Comparison of ENCODE assay signal across 8 mouse cellular contexts in the genomic region with DNA sequence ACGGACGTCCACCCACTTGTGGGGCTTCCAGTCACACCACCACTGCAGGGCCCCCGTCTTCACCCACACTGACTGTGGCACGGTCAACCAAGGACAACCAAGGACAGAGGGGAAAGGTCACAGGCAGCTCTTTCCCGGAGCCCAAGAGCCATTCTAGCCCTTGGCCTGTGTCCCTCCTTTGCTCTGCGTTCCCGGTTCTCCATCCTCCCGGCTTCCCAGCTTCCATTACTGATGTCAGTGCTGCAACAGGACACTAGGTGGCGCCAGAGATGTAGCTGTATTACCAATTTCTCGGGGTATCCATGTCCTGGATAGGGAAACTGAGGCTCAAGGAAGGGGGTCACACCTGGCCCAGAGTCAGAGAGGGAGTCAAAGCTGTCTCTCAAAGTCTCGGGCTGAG. TPM values are rescaled to one million over a fixed set of nuclear protein-coding genes. Genes with fewer than 3 reads are reported as not detected.
A peak's percentile ranks its signal among the peaks of the same experiment; 100 is the strongest.
DNase-seq lines count a peak whose midpoint lies in the region; ATAC-seq and TF ChIP-seq lines count a peak whose summit lies in the region.
"Had no signal": no experiment of that assay in that cellular context is flagged by ENCODE, and none has a peak within 500 bp of the region (broad histone marks: within the 10 kb centered on the region; RNA-seq: fewer than 3 reads in every experiment).

No protein-coding gene starts in this region.

- no peak for TF ChIP-seq POLR2A in bone marrow, adult 2 months (IDR thresholded peaks at IDR 0.05; ENCODE audit: borderline replicate concordance, control insufficient read depth, low read depth, low read length)

- H3K9me3 ChIP-seq in liver, embryonic 12.5 days (replicated peaks): peaks cover 1% of the 10 kb centered on the region
- no peaks in the 10 kb centered on the region; the same call in 1 of the 2 replicates for H3K9me3 ChIP-seq in G1E (replicated peaks)

- H3K27ac ChIP-seq in liver, embryonic 12.5 days: no peak overlapping the region
- no peak overlapping the region for H3K27ac ChIP-seq in bone marrow, adult 2 months (ENCODE audit: control insufficient read depth, insufficient read depth, low read depth, low read length, poor library complexity)
- H3K27ac ChIP-seq: liver, embryonic 15.5 days had no signal

- H3K4me2 ChIP-seq in liver, embryonic 12.5 days: no peak overlapping the region
- H3K4me2 ChIP-seq: liver, embryonic 15.5 days had no signal

- no peak overlapping the region for H3K9ac ChIP-seq in liver, embryonic 12.5 days
- H3K9ac ChIP-seq: liver, embryonic 15.5 days had no signal

- H3K4me1 ChIP-seq in liver, embryonic 12.5 days: no peaks in the 10 kb centered on the region
- 0 out of 2 replicates have a peak, but pooled peaks cover 3% of the 10 kb centered on the region for H3K4me1 ChIP-seq in G1E (ENCODE audit: insufficient read depth, low read depth, low read length)
- no peaks in the 10 kb centered on the region for H3K4me1 ChIP-seq in bone marrow, adult 2 months (ENCODE audit: control insufficient read depth, insufficient read depth, low read length)
- H3K4me1 ChIP-seq: liver, embryonic 15.5 days had no signal

- no peak for ATAC-seq in liver, embryonic 12.5 days
- ATAC-seq in G1E (ENCODE audit: extremely low read depth, insufficient number of reproducible peaks, low FRiP score, poor library complexity, severe bottlenecking): 0 out of 2 replicates have a peak, but pooled peaks have one; percentile 15

- 45% methylated on average over 11 of the region's 11 CpGs for WGBS in liver, embryonic 12.5 days (ENCODE audit: insufficient replicate concordance)
- WGBS in bone marrow, adult 2 months: 61% methylated on average over 11 of the region's 11 CpGs

- DNase-seq in liver (peak; percentile 47), G1E (ENCODE audit: low spot score) (peak; percentile 23)
- DNase-seq in forelimb bud, embryonic 11.5 days (ENCODE audit: low read depth, low spot score): peak; percentile 27
- peak; percentile 47 to 76 for DNase-seq in layer of hippocampus, postnatal 25 days (ENCODE audit: extremely low spot score in 1 of 2, low spot score in 1 of 2)
- DNase-seq in naive thymus-derived CD4-positive, alpha-beta T cell, adult 2 months (ENCODE audit: low read depth): peak; percentile 59

- H3K27me3 ChIP-seq in liver, embryonic 12.5 days (replicated peaks): no peaks in the 10 kb centered on the region
- no peaks in the 10 kb centered on the region for H3K27me3 ChIP-seq in G1E (ENCODE audit: insufficient read depth, low read length)
- H3K27me3 ChIP-seq: liver, embryonic 15.5 days had no signal

- H3K4me3 ChIP-seq in liver, embryonic 12.5 days: no peak overlapping the region
- H3K4me3 ChIP-seq in G1E (ENCODE audit: low read depth, low read length): no peak overlapping the region
- no peak overlapping the region for H3K4me3 ChIP-seq in bone marrow, adult 2 months (replicated peaks; ENCODE audit: control insufficient read depth, low read depth, low read length)
- H3K4me3 ChIP-seq: liver, embryonic 15.5 days had no signal

- peak; percentile 72 for TF ChIP-seq CTCF in G1E (IDR thresholded peaks at IDR 0.05; ENCODE audit: low read depth, low read length)
- peak; percentile 60 for TF ChIP-seq CTCF in bone marrow, adult 2 months (IDR thresholded peaks at IDR 0.05; ENCODE audit: control insufficient read depth, insufficient read depth, low read length)

- H3K36me3 ChIP-seq in liver, embryonic 12.5 days: peaks cover 47% of the 10 kb centered on the region
- peaks cover 38% of the 10 kb centered on the region for H3K36me3 ChIP-seq in G1E (replicated peaks)

RNA-seq across cellular contexts. Expression of a gene that starts 15.9 kb away (rescaled TPM):
- 4.8 TPM in 2 replicates for polyA plus RNA-seq in liver, embryonic 12.5 days (2016; fragmentation: Nextera tagmentation; extraction: Ambion mirVana)
- total RNA-seq in G1E (2014; fragmentation: Nextera tagmentation) (7.0 and 10.8 TPM in 2 replicates), G1E (2017) (17.5 and 20.1 TPM in 2 replicates)
- 5.8 and 6.9 TPM in 2 replicates for polyA plus RNA-seq in G1E (2012)
- polyA plus RNA-seq in bone marrow, adult 2 months (2011; ENCODE audit: insufficient read depth, insufficient read length, low replicate concordance, missing spikeins): 9.6 and 11.9 TPM in 2 replicates
- total RNA-seq in layer of hippocampus, postnatal 25 days (2021): 100 to 1,000 TPM in 1 of 2 experiments, 10 to 100 TPM in 1; 92.5 to 109 TPM

RNA-seq across cellular contexts. Expression of a gene that starts 17.4 kb away (rescaled TPM):
- polyA plus RNA-seq in liver, embryonic 12.5 days (2016; fragmentation: Nextera tagmentation; extraction: Ambion mirVana): 0.86 and 0.94 TPM in 2 replicates
- total RNA-seq in G1E (2014; fragmentation: Nextera tagmentation): 3.2 and 3.5 TPM in 2 replicates
- 0.35 and 0.44 TPM in 2 replicates for total RNA-seq in G1E (2017)
- 1.4 and 1.5 TPM in 2 replicates for polyA plus RNA-seq in G1E (2012)
- 0.56 and 0.72 TPM in 2 replicates for polyA plus RNA-seq in bone marrow, adult 2 months (2011; ENCODE audit: insufficient read depth, insufficient read length, low replicate concordance, missing spikeins)
- under 1 TPM; 0.17 to 0.26 TPM for total RNA-seq in layer of hippocampus, postnatal 25 days (2021)

RNA-seq across cellular contexts. Expression of a gene that starts 36.8 kb away (rescaled TPM):
- 37.7 and 40.3 TPM in 2 replicates for polyA plus RNA-seq in liver, embryonic 12.5 days (2016; fragmentation: Nextera tagmentation; extraction: Ambion mirVana)
- total RNA-seq in G1E (2014; fragmentation: Nextera tagmentation) (33.0 and 37.6 TPM in 2 replicates), G1E (2017) (60.2 and 63.4 TPM in 2 replicates)
- polyA plus RNA-seq in G1E (2012): 58.1 and 75.9 TPM in 2 replicates
- 29.0 and 57.2 TPM in 2 replicates for polyA plus RNA-seq in bone marrow, adult 2 months (2011; ENCODE audit: insufficient read depth, insufficient read length, low replicate concordance, missing spikeins)
- 10 to 100 TPM; 69.3 to 70.2 TPM for total RNA-seq in layer of hippocampus, postnatal 25 days (2021)
